Mouse (Mus musculus): ENCODE measurements around the gene Hist1h2ac. TPM values are rescaled to one million over a fixed set of nuclear protein-coding genes. Genes with fewer than 3 reads are reported as not detected.
A peak's percentile ranks its signal among the peaks of the same experiment; 100 is the strongest.
"Not testable (repeated sequence)": the region's sequence is repeated elsewhere in the genome, so short reads cannot be mapped to it uniquely, and the experiment has no call there.

Gene Hist1h2ac
- polyA plus RNA-seq (2016; fragmentation: Nextera tagmentation; extraction: Ambion mirVana) = 0.91 and 1.3 TPM in 2 replicates

GRCm38 (mm10) chr13:23683755-23684281 lies at the start of gene Hist1h2ac, which contains the start of gene Hist1h2bc:
Gene Hist1h2ac (minus strand): TSS chr13:23683948.
Gene Hist1h2bc (plus strand): TSS chr13:23684199.
- peaks cover 23% of the 10 kb centered on the region for H3K4me1 ChIP-seq
- no peaks in the 10 kb centered on the region for H3K36me3 ChIP-seq (replicated peaks)
- DNase-seq (ENCODE audit: low spot score) = peak; percentile 87
- no peaks in the 10 kb centered on the region for H3K27me3 ChIP-seq (replicated peaks; ENCODE audit: low read depth, poor library complexity, severe bottlenecking)
- peak within 1 kb of the TSS; percentile 93 for H3K27ac ChIP-seq (replicated peaks)
- under 1% methylated on average over 32 of the region's 32 CpGs for WGBS
- no peaks in the 10 kb centered on the region for H3K9me3 ChIP-seq
- peak within 1 kb of the TSS; percentile 60 for H3K4me3 ChIP-seq

DNA sequence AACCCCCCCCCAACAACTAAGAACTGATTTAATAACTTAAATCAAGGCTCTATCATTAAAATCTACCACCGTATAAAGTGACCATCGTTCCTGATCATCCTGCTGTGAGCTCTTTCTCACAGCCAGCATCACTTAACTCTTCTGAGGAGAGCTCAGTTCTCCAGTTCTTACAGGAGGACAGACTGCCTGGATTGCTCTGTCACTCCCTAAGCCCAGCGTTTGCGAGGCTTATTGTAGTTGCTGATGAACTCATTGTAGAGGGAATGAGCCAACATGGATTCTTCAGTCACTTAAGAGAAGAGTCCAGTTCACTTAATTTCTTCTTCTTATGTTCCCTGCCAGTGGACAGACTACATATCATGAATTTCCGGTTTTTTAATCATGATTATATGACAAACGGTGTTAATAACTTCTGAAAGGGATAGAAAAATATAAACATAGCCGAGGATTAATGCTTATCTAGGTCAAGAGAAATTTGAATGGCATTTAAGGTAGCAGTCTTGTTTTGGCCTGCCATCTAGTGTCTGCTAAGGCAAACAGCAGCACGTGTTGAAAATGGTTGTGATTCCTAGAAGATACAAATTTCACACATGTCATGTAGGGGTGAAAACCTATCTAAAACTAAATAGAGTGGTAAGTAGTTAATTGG lies 48.5 kb upstream of the Hist1h2ac start:
- Histone ChIP-seq H3K4me3 (no peak overlapping the region), H3K9me3 (no peaks in the 10 kb centered on the region), H3K4me1 (peaks cover 4% of the 10 kb centered on the region), H3K36me3 (replicated peaks) (no peaks in the 10 kb centered on the region), H3K27ac (replicated peaks) (no peak overlapping the region; the same call in 1 of the 2 replicates), H3K27me3 (replicated peaks; ENCODE audit: low read depth, poor library complexity, severe bottlenecking) (no peaks in the 10 kb centered on the region)
- 30% methylated on average over 8 of the region's 8 CpGs for WGBS
- no peak for DNase-seq (ENCODE audit: low spot score)

DNA sequence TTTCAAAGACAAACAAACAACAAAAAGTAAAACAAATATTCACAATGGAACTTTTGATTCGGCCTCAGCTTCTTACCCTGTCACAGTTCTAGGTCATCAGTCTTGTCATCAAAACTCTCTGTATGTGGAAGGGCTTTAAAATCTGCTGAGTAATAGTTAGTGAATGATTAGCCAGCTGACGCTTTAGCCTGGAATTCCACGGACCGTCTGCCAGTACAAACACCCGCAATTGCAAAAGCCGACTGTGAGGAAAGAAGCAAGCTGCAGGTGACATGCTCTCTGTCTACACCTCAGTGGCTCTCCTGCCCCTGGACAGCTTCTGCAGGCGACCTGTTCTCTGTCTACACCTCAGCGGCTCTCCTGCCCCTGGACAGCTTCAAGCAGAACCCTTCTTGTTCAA lies 46.7 kb upstream of the Hist1h2ac start:
- Histone ChIP-seq H3K27ac (replicated peaks) (peak overlapping the region; percentile 35; the same call in 1 of the 2 replicates), H3K4me3 (no peak overlapping the region), H3K27me3 (replicated peaks; ENCODE audit: low read depth, poor library complexity, severe bottlenecking) (no peaks in the 10 kb centered on the region), H3K4me1 (peaks cover 4% of the 10 kb centered on the region), H3K36me3 (replicated peaks) (no peaks in the 10 kb centered on the region), H3K9me3 (no peaks in the 10 kb centered on the region)
- DNase-seq (ENCODE audit: low spot score) = no peak
- 55% methylated on average over 8 of the region's 8 CpGs for WGBS

DNA sequence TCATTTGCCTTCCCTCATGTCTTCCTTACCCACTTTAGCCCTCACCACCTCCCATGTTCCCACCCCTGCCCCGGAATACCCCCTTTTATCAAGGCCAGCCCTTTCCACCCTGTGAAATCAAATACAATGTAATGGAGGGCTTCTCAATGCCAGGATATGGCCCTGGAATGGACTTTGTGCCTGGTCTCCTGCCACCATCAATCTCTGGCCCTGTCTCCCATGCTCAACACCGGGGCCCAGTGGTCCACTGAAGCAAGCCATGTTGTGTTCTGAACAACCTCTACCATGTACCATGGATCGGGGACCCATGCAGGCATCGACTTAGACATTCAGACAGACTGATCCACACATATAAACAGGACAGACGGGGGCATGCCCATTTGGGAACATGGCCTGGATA lies 46.0 kb upstream of the Hist1h2ac start:
- Histone ChIP-seq H3K4me3 (no peak overlapping the region), H3K9me3 (no peaks in the 10 kb centered on the region), H3K4me1 (peaks cover 8% of the 10 kb centered on the region), H3K27ac (replicated peaks) (0 out of 2 replicates have a peak overlapping the region, but pooled peaks have one; percentile 30), H3K27me3 (replicated peaks; ENCODE audit: low read depth, poor library complexity, severe bottlenecking) (no peaks in the 10 kb centered on the region), H3K36me3 (replicated peaks) (no peaks in the 10 kb centered on the region)
- no peak for DNase-seq (ENCODE audit: low spot score)
- 93% methylated on average over 5 of the region's 5 CpGs for WGBS

GRCm38 (mm10) chr13:23729192-23729525 lies 45.4 kb upstream of the Hist1h2ac start:
- Histone ChIP-seq H3K9me3 (no peaks in the 10 kb centered on the region), H3K4me1 (peaks cover 8% of the 10 kb centered on the region), H3K36me3 (replicated peaks) (no peaks in the 10 kb centered on the region), H3K4me3 (no peak overlapping the region), H3K27ac (replicated peaks) (0 out of 2 replicates have a peak overlapping the region, but pooled peaks have one; percentile 30), H3K27me3 (replicated peaks; ENCODE audit: low read depth, poor library complexity, severe bottlenecking) (no peaks in the 10 kb centered on the region)
- WGBS = 91% methylated on average over 9 of the region's 9 CpGs
- DNase-seq (ENCODE audit: low spot score) = no peak

DNA sequence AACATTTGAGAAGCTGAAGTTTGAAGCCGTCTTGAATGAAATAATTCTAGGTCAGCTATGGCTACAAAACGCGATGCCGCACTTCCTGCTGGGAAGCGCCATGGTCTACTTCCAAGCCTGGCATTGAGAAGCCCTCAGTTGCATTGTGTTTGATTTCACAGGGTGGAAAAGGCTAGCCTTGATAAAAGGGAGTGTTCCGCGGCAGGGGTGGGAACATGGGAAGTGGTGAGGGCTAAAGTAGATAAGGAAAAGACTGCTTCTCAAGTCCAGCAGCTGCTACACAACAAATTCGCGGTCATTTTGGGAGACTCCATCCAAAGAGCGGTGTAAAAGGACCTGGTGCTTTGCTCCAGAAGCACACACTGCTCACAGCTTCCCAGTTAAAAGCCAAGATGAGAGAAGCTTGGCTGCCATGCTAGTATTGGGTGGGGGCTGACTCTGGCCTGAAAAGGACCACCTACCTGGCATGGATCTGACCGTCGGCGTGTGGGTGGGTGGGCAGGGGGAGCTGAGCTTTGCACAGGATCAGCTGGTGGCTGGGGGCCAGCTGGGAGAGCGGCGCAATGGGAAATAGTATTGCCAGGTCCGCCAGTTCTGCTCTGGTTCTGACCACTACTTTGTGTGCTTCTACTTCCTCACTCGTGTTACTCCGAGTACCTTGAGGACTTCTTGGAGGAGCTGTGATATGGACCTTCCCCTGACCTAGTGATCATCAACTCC lies 44.9 kb upstream of the Hist1h2ac start:
- no peak for DNase-seq (ENCODE audit: low spot score)
- 0 out of 2 replicates have a peak overlapping the region, but pooled peaks have one; percentile 30 for H3K27ac ChIP-seq (replicated peaks)
- H3K36me3 ChIP-seq (replicated peaks) = no peaks in the 10 kb centered on the region
- H3K9me3 ChIP-seq = no peaks in the 10 kb centered on the region
- H3K4me3 ChIP-seq = no peak overlapping the region
- no peaks in the 10 kb centered on the region for H3K27me3 ChIP-seq (replicated peaks; ENCODE audit: low read depth, poor library complexity, severe bottlenecking)
- 92% methylated on average over 18 of the region's 18 CpGs for WGBS
- peaks cover 8% of the 10 kb centered on the region for H3K4me1 ChIP-seq

DNA sequence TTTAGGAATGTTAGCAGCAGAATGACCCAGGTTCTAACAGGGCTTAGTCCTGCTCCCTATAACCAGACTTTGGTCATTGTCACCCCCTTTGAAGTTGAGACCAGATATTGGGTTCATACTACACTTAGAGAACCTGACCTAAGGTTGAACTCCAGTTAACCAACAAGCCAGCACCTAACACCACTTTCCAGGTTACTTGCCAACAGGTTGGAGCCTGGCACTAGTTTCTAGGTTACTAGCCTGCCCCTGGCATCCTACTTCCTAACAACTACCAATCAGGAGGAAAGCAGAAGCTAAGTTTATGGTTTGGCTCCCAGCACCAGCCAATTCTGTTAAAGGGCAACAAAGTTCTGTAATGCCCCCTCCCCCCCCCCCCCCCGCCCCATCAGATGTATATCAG lies 41.5 kb upstream of the Hist1h2ac start:
- no peaks in the 10 kb centered on the region for H3K36me3 ChIP-seq (replicated peaks)
- H3K4me1 ChIP-seq = peaks cover 4% of the 10 kb centered on the region; the same call in 1 of the 2 replicates
- H3K27me3 ChIP-seq (replicated peaks; ENCODE audit: low read depth, poor library complexity, severe bottlenecking) = no peaks in the 10 kb centered on the region
- no peak overlapping the region for H3K27ac ChIP-seq (replicated peaks)
- peak; percentile 3 for DNase-seq (ENCODE audit: low spot score)
- H3K4me3 ChIP-seq = no peak overlapping the region
- WGBS = 38% methylated on average over 1 of the region's 1 CpGs
- no peaks in the 10 kb centered on the region for H3K9me3 ChIP-seq

DNA sequence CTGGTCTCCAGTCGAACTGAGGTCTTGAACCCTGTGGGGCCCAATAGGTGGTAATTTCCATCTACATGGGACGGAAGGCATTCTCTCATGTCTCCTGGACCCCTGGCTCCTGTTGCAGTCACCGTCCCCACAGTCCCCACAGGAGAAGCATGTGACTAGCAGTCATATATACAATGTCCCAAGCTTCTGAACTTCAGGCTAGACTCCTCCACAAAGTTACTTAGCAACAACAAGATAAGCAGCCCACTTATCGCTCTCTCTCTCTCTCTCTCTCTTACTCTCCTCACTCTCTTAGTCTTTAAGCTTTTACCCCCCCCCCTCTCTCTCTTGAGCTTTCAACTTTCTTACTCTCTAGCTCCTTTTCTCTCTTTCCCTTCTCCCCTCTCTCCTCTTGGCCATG lies 40.5 kb upstream of the Hist1h2ac start:
- peak; percentile 4 for DNase-seq (ENCODE audit: low spot score)
- no peaks in the 10 kb centered on the region for H3K9me3 ChIP-seq
- no peak overlapping the region for H3K4me3 ChIP-seq
- H3K36me3 ChIP-seq (replicated peaks) = no peaks in the 10 kb centered on the region
- 85% methylated on average over 4 of the region's 4 CpGs for WGBS
- no peaks in the 10 kb centered on the region for H3K27me3 ChIP-seq (replicated peaks; ENCODE audit: low read depth, poor library complexity, severe bottlenecking)
- H3K4me1 ChIP-seq = peaks cover 4% of the 10 kb centered on the region; the same call in 1 of the 2 replicates
- no peak overlapping the region for H3K27ac ChIP-seq (replicated peaks)

GRCm38 (mm10) chr13:23717593-23718245 lies 34.0 kb upstream of the Hist1h2ac start:
- H3K9me3 ChIP-seq; H3K4me3 ChIP-seq; H3K27me3 ChIP-seq (replicated peaks; ENCODE audit: low read depth, poor library complexity, severe bottlenecking); DNase-seq (ENCODE audit: low spot score); H3K36me3 ChIP-seq (replicated peaks); H3K27ac ChIP-seq (replicated peaks): not testable (repeated sequence)
- peaks cover 16% of the 10 kb centered on the region for H3K4me1 ChIP-seq
- WGBS = 18% methylated on average over 2 of the region's 2 CpGs

GRCm38 (mm10) chr13:23717176-23717575 lies 33.4 kb upstream of the Hist1h2ac start:
- WGBS = 54% methylated on average over 11 of the region's 11 CpGs
- DNase-seq (ENCODE audit: low spot score) = no peak
- H3K4me1 ChIP-seq = peaks cover 16% of the 10 kb centered on the region
- H3K27me3 ChIP-seq (replicated peaks; ENCODE audit: low read depth, poor library complexity, severe bottlenecking) = no peaks in the 10 kb centered on the region
- no peak overlapping the region for H3K4me3 ChIP-seq
- H3K36me3 ChIP-seq (replicated peaks) = no peaks in the 10 kb centered on the region
- no peaks in the 10 kb centered on the region for H3K9me3 ChIP-seq
- no peak overlapping the region for H3K27ac ChIP-seq (replicated peaks)

- H3K27me3 ChIP-seq (replicated peaks; ENCODE audit: low read depth, poor library complexity, severe bottlenecking) = no peaks in the 10 kb centered on the region; the same call in 1 of the 2 replicates
- H3K27ac ChIP-seq (replicated peaks) = no peak overlapping the region
- H3K4me1 ChIP-seq = peaks cover 16% of the 10 kb centered on the region
- no peak for DNase-seq (ENCODE audit: low spot score)
- WGBS = 88% methylated on average over 5 of the region's 5 CpGs
- H3K4me3 ChIP-seq = no peak overlapping the region
- no peaks in the 10 kb centered on the region for H3K36me3 ChIP-seq (replicated peaks)
- H3K9me3 ChIP-seq = no peaks in the 10 kb centered on the region
Observed at GRCm38 (mm10) chr13:23716261-23717042, 32.7 kb upstream of the Hist1h2ac start.
